Mouse (Mus musculus) cerebellum, postnatal 4 days (tissue): Measurements from ENCODE around the gene Stat2.

Source experiments
- DNase-seq, 2 experiments: peaks; one replicate each; pipeline ENCODE4 v3.0.0; 2022; ENCODE audit warnings: low spot score in 2 of 2, mixed read lengths in 1 of 2

Gene Stat2

DNA sequence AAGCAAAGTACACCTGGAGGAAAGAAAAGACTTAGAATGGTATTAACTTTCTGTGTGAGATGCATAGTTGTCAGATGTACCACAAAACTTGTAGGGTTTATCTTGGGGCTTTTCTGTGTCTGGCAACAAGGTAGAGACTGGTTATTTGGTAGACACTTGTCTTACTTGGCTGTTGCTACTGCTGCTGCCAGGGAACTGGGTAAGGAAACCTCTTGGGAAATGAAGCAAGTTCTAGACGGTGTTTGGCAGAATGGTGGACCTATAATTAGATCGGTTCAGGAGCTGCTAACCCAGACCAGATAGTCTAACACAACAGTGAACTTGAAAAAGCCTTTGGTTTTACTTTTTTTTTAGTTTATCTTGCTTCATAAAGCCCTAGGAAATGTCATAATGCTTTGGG, 68.6 kb downstream of the Stat2 start:
- DNase-seq, result no peak

DNA sequence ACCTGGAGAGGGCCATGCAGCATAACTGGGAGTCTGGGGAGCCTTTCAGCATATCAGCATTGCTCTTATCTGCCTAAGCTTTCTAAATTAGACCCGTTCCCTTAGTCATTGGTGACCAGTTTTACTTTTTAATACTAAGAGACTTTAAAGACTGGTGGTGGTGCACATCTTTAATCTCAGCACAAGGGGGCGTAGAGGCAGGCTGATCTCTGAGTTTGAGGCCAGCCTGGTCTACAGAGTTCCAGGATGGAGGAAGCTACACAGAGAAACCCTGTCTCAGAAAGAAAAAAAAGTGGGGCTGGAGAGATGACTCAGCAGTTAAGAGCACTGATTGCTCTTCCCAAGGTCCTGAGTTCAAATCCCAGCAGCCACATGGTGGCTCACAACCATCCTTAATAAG, 69.9 kb downstream of the Stat2 start:
- DNase-seq, result no peak
